Mouse (Mus musculus) lung, postnatal 0 days (tissue): Measurements from ENCODE around the gene Piezo1. TPM values are rescaled to one million over a fixed set of nuclear protein-coding genes. Genes with fewer than 3 reads are reported as not detected.

Source experiments
- ATAC-seq: fragments of 200-750 bp; cut with Nextera tagmentation; 2 replicates; pipeline ENCODE4 v1.8.0; 2017; ENCODE audit warnings: moderate library complexity
- DNase-seq: peaks from one replicate; pipeline ENCODE4 v3.0.0-alpha.2; 2016; ENCODE audit warnings: low spot score
- H3K27ac ChIP-seq: fragments of 300-500 bp; sonication (generic); 2 replicates; pipeline ENCODE4 v1.5.1; 2014; ENCODE audit warnings: antibody characterized with exemption, mild to moderate bottlenecking, low read length, mixed read lengths
- H3K27me3 ChIP-seq: fragments of 300-500 bp; sonication (generic); replicated peaks from 2 replicates; pipeline ENCODE4 v1.6.1; 2014; ENCODE audit warnings: low read length, mixed read lengths; ENCODE audit not compliant: insufficient read depth
- H3K36me3 ChIP-seq: fragments of 300-500 bp; sonication (generic); 2 replicates; pipeline ENCODE4 v1.6.1; 2014; ENCODE audit warnings: low read length, mixed read lengths; ENCODE audit not compliant: insufficient read depth
- H3K4me1 ChIP-seq: fragments of 300-500 bp; sonication (generic); 2 replicates; pipeline ENCODE4 v1.6.1; 2014; ENCODE audit warnings: antibody characterized with exemption, low read depth, low read length, mixed read lengths; ENCODE audit not compliant: insufficient read depth
- H3K4me2 ChIP-seq: fragments of 300-500 bp; sonication (generic); replicated peaks from 2 replicates; pipeline ENCODE4 v1.6.1; 2014; ENCODE audit warnings: low read depth, mild to moderate bottlenecking, low read length, moderate library complexity, mixed read lengths
- H3K4me3 ChIP-seq: fragments of 300-500 bp; sonication (generic); 2 replicates; pipeline ENCODE4 v1.5.1; 2014; ENCODE audit warnings: low read depth, low read length
- H3K9ac ChIP-seq: fragments of 300-500 bp; sonication (generic); replicated peaks from 2 replicates; pipeline ENCODE4 v1.6.1; 2014; ENCODE audit warnings: low read depth, mild to moderate bottlenecking
- H3K9me3 ChIP-seq: fragments of 300-500 bp; sonication (generic); 2 replicates; pipeline ENCODE4 v1.6.1; 2016; ENCODE audit warnings: low read length, mixed read lengths
- CTCF ChIP-seq: IDR thresholded peaks from 2 replicates; pipeline ENCODE4 v1.5.1; 2016; ENCODE audit warnings: antibody characterized with exemption, mild to moderate bottlenecking
- EP300 ChIP-seq: IDR thresholded peaks from 2 replicates; pipeline ENCODE4 v1.6.1; 2016; ENCODE audit warnings: antibody characterized with exemption, mild to moderate bottlenecking, control low read depth
- WGBS: fragments of 180-500 bp; shearing (Covaris S2); extraction: QIAGEN DNeasy Blood & Tissue Kit; methylation state at CpG from one replicate; pipeline ENCODE4 v1.1.7; 2014; 5-methylcytosine and 5-hydroxymethylcytosine counted together
- polyA plus RNA-seq: library from polyadenylated mRNA; unstranded; fragments of >200 nt; fragmentation: Nextera tagmentation; extraction: Ambion mirVana; gene quantifications from 2 replicates; pipeline ENCODE4 v1.2.1, GENCODE M21; 2015

Piezo1 gene
- polyA plus RNA-seq, 1 experiment from 2014 or later = 27.3 TPM

DNA sequence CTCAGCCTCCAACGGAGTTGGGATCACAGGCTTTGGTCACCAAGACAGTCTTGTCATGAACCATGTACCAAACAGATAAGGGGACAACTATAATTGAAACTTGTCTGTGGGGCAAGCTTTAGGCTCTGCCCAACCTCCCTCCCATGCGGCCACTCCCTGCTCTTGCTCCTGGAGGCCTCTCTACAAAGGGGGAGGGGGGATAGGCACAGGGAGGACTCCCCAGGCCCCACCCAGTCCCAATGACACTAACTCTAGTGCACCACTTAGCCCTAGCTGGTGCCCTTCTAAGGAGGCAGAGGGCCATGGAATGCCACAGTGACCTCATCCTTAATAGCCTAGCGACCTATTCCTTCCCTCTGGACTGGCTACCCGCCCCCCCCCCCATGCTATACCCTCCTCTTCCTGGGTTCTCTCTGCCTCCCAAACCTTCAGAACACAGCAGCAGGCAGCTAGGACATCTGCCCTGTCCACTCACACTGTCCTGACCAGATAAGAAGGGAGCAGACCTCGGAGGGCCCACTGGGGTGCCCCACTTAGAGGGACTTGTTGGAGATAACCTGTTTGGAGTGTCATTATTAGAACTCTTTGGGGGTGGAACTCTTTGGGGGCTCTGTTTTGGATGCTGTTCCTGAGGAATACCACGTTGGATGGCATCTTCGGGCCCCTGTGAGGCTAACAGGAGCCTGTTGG lies 4.9 kb downstream of the Piezo1 start:
- TF ChIP-seq CTCF (no peak), EP300 (0 out of 2 replicates have a peak, but pooled peaks have one; percentile 16)
- Histone ChIP-seq H3K4me2 (0 out of 2 replicates have a peak overlapping the region, but pooled peaks have one; percentile 6), H3K9me3 (no peaks in the 10 kb centered on the region), H3K4me3 (no peak overlapping the region), H3K36me3 (no peaks in the 10 kb centered on the region), H3K27ac (peak overlapping the region; percentile 85), H3K9ac (peak overlapping the region; percentile 16; the same call in 1 of the 2 replicates), H3K4me1 (peaks cover 28% of the 10 kb centered on the region), H3K27me3 (no peaks in the 10 kb centered on the region)
- WGBS = 53% methylated on average over 6 of the region's 7 CpGs
- DNase-seq (peak; percentile 82), ATAC-seq (peak; percentile 62)

DNA sequence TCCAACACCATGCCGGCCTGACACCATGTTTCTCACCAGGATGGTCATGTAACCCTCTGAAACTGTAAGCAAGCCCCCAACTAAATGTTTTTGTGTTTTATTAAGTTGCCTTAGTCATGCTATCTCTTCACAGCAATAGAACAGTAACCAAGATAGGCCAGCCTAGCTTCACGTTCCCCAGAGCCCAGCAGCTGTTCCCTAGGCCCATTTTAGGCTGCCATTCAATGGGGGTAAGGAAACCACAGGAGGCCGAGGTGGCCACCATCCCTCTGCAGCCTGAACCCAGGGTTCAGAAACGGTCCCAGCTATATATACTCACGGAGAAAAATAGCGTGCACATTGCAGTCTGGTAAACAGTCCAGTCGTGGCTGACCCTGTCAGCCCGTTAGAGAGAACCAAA lies 7.0 kb downstream of the Piezo1 start:
- H3K4me1 ChIP-seq = peaks cover 25% of the 10 kb centered on the region
- no peak overlapping the region for H3K4me3 ChIP-seq
- H3K4me2 ChIP-seq = no peak overlapping the region
- DNase-seq (no peak), ATAC-seq (no peak)
- H3K9me3 ChIP-seq = no peaks in the 10 kb centered on the region
- no peaks in the 10 kb centered on the region for H3K27me3 ChIP-seq
- H3K27ac ChIP-seq = no peak overlapping the region
- H3K36me3 ChIP-seq = no peaks in the 10 kb centered on the region
- TF ChIP-seq CTCF (no peak), EP300 (no peak)
- H3K9ac ChIP-seq = no peak overlapping the region
- WGBS = 87% methylated on average over 8 of the region's 8 CpGs

DNA sequence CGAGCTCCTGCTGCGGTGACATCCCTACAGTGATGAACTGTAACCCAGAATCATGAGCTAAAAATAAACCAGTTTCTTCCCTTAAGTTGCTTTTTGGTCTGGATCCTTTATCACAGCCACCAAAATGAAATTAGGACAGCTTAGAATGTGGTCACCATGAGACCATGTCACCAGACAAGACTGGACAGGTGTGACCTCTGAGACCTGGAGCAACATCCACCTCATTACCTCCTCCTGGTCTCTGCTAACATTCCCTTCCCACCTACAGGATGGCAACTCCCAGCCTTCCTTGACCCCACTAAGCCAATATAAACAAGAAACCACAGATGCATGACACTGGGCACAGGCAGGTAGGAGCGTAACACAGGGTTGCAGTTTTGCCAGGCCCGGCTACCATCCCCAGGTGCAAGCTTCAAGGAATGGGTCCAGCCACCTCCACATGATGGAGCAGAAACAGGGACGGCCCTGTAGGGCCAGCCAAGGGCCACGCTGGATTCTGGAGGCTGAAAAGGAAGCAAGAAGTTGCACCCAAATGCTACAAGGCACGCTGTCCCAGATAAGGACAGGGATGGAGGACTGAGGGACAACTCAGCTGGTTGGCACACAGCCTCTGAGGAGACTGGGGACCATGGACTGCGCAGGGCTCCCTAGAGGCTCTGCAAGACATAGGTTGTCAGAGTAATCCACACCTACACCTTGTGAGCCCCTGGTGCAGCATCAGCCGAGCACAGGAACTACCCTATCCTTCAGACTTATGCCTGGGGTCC lies 12.6 kb downstream of the Piezo1 start:
- TF ChIP-seq CTCF (no peak), EP300 (no peak)
- Histone ChIP-seq H3K27me3 (no peaks in the 10 kb centered on the region), H3K4me1 (peaks cover 23% of the 10 kb centered on the region; the same call in 1 of the 2 replicates), H3K9me3 (no peaks in the 10 kb centered on the region), H3K4me3 (no peak overlapping the region), H3K9ac (no peak overlapping the region), H3K4me2 (no peak overlapping the region), H3K27ac (peak overlapping the region; percentile 88), H3K36me3 (no peaks in the 10 kb centered on the region)
- DNase-seq = no peak
- ATAC-seq = no peak
- 82% methylated on average over 9 of the region's 9 CpGs for WGBS

DNA sequence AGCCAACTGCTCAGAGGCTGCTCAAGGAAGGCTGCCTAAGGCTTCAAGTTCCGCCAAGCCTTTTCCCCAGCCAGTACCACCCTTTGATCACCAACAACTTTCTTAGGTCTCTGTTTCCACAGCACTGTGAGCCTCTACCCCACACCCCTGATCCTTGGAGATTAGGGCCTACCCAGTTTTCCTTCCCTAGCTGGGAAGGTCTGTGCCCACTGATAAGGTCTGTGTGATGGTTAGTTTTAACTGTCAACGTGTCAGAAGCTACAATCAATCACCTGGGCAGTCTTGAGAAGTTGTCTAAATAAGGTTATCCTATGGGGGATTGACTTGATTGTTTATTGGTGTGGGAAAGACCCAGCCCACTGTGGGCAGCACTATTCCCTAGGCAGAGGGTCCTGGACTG lies 13.3 kb downstream of the Piezo1 start:
- Histone ChIP-seq H3K4me1 (peaks cover 23% of the 10 kb centered on the region; the same call in 1 of the 2 replicates), H3K4me2 (no peak overlapping the region), H3K9me3 (no peaks in the 10 kb centered on the region), H3K27me3 (no peaks in the 10 kb centered on the region), H3K36me3 (no peaks in the 10 kb centered on the region), H3K27ac (peak overlapping the region; percentile 88), H3K9ac (no peak overlapping the region), H3K4me3 (no peak overlapping the region)
- TF ChIP-seq CTCF = no peak
- no peak for TF ChIP-seq EP300
- 38% methylated on average over 2 of the region's 2 CpGs for WGBS
- ATAC-seq = no peak
- peak; percentile 8 for DNase-seq

DNA sequence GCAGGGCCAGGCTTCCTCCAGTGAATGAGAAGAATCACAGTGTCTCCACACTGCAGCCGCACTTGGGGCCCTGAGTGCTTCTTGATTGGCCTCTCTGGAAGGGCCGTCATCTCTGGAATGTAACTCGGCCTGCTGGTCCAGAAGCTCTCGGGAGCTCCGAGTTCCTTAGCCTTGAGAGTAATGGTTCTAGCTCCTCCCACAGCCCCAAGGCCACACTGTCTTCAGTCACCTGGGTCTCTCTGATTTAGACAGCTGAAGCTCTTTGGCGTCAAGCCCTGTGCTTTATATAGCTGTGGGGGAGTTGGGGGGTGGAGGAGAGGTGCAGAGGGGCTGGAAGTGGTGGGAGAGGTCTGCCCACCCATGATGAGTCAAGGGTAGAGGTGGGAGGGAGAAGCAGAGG lies 14.1 kb downstream of the Piezo1 start:
- Histone ChIP-seq H3K4me3 (no peak overlapping the region), H3K4me2 (no peak overlapping the region; the same call in 1 of the 2 replicates), H3K9me3 (no peaks in the 10 kb centered on the region), H3K27ac (peak overlapping the region; percentile 88), H3K4me1 (peaks cover 26% of the 10 kb centered on the region; the same call in 1 of the 2 replicates), H3K27me3 (no peaks in the 10 kb centered on the region), H3K9ac (no peak overlapping the region), H3K36me3 (no peaks in the 10 kb centered on the region)
- 4% methylated on average over 6 of the region's 6 CpGs for WGBS
- peak; percentile 94 for DNase-seq
- ATAC-seq = peak; percentile 94
- no peak for TF ChIP-seq CTCF
- peak; percentile 97 for TF ChIP-seq EP300

DNA sequence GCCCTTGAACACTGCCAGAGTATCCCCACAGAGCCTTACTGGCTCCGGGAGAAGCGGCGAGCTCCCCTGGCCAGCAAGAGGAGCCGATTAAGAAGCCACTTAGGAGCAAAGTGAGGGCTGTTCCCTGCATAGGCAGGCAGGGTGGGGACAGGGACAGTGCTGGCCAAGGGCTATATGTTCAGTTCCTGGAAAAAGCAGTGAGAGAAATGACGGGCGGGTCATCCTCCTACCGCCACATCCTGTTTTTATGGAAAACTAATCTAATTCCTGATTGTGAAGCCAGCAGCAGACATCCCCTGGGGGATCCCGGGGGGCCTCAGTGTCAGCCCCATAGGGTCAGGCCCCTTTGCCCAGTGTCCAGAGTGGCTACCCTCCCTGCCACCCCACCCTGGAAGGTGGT lies 19.8 kb downstream of the Piezo1 start:
- Histone ChIP-seq H3K9me3 (no peaks in the 10 kb centered on the region), H3K4me1 (peaks cover 23% of the 10 kb centered on the region), H3K27me3 (no peaks in the 10 kb centered on the region), H3K4me3 (no peak overlapping the region), H3K9ac (no peak overlapping the region), H3K36me3 (no peaks in the 10 kb centered on the region), H3K27ac (peak overlapping the region; percentile 77), H3K4me2 (no peak overlapping the region)
- WGBS = 55% methylated on average over 8 of the region's 8 CpGs
- peak; percentile 65; the same call in 1 of the 2 replicates for TF ChIP-seq EP300
- no peak for TF ChIP-seq CTCF
- DNase-seq = peak; percentile 64
- ATAC-seq = peak; percentile 20; the same call in 1 of the 2 replicates
